ENCODE assay signal across 8 mouse cellular contexts in the genomic region with DNA sequence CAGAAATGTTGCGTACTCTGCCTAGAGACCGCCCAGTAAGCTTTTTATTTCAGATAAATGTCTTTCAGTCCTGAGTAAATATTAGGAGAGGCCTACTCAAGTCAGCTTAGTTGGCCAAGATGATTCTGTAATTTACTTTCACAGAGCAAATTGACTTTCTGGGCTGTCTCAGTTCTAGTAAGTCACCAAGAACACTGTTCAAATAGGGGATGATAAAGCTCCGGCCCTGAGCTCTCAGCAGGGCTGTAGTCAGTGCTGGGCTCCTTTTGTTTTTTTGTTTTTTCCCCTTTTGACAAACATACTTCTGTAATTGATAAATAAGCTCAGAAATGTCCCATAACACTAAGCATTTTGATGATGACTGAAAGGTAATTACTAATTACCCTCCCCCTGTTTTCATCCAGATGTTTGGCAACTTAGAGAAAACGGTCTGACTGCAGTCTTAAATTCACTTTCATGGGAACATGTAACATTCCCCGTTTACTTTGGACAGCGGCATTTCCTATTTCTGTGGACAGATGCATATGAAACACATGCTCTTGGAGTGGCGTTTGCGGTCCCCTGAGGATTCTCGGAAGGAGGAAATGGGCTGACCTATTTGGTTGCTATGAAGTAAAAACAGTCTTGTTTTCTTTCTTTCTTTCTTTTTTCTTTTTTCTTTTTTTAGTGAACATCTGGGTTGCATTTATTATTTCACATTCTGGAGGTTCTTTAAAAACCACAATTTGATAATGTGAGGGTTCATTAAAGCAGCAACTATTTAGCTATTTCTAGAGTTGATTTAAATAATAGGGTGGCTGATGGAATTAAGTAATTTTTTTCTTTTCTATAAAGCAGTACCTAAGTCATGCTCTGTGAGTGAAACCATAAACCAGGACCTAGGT. TPM values are rescaled to one million over a fixed set of nuclear protein-coding genes. Genes with fewer than 3 reads are reported as not detected.
DNase-seq lines count a peak whose midpoint lies in the region; ATAC-seq and TF ChIP-seq lines count a peak whose summit lies in the region.

No protein-coding gene starts in this region.

- intact Hi-C loops in gastrocnemius, adult 2 months (cut with DNase I), result no loop called here

- DNase-seq in forebrain, postnatal 0 days, result no peak
- DNase-seq in forebrain, embryonic 14.5 days (ENCODE audit: low spot score), result no peak
- peak; percentile 68 for DNase-seq in gastrocnemius, adult 2 months
- DNase-seq in lung, postnatal 36 days, result peak; percentile 71
- DNase-seq in cerebellum, adult 9-11 months, result no peak
- no peak for DNase-seq in adrenal gland, adult 18-20 months (ENCODE audit: low spot score in 2 of 2)
- no peak for DNase-seq in cerebellum, postnatal 10 days

- peak overlapping the region; percentile 23; the same call in 1 of the 2 replicates for H3K27ac ChIP-seq in forebrain, postnatal 0 days (ENCODE audit: low read depth, low read length)
- no peak overlapping the region for H3K27ac ChIP-seq in forebrain, embryonic 14.5 days (ENCODE audit: low read depth, low read length)
- H3K27ac ChIP-seq in gastrocnemius, adult 2 months, result peak overlapping the region; percentile 84
- peak overlapping the region; percentile 60; the same call in 1 of the 2 replicates for H3K27ac ChIP-seq in intestine, postnatal 0 days (ENCODE audit: low read depth, low read length)

- H3K36me3 ChIP-seq in forebrain, postnatal 0 days (ENCODE audit: insufficient read depth), result no peaks in the 10 kb centered on the region
- H3K36me3 ChIP-seq in forebrain, embryonic 14.5 days (ENCODE audit: control insufficient read depth, insufficient read depth, low read length), result no peaks in the 10 kb centered on the region
- H3K36me3 ChIP-seq in intestine, postnatal 0 days (ENCODE audit: control insufficient read depth, insufficient read depth), result 0 out of 2 replicates have a peak, but pooled peaks cover 3% of the 10 kb centered on the region

- H3K9ac ChIP-seq in forebrain, postnatal 0 days, result no peak overlapping the region
- no peak overlapping the region for H3K9ac ChIP-seq in forebrain, embryonic 14.5 days (ENCODE audit: low read length)
- H3K9ac ChIP-seq in intestine, postnatal 0 days (ENCODE audit: low read depth, low read length), result no peak overlapping the region

- no peak for TF ChIP-seq CTCF in forebrain, postnatal 0 days (IDR thresholded peaks at IDR 0.05; ENCODE audit: low read depth)
- no peak for TF ChIP-seq CTCF in gastrocnemius, adult 2 months (IDR thresholded peaks at IDR 0.05)
- no peak for TF ChIP-seq CTCF in intestine, postnatal 0 days (IDR thresholded peaks at IDR 0.05; ENCODE audit: low read depth)

- H3K4me2 ChIP-seq in forebrain, postnatal 0 days (ENCODE audit: low read depth), result no peak overlapping the region
- H3K4me2 ChIP-seq in forebrain, embryonic 14.5 days (ENCODE audit: low read length), result no peak overlapping the region
- H3K4me2 ChIP-seq in intestine, postnatal 0 days (replicated peaks; ENCODE audit: low read depth), result peak overlapping the region; percentile 30; the same call in 1 of the 2 replicates

- H3K4me1 ChIP-seq in forebrain, postnatal 0 days (ENCODE audit: insufficient read depth), result peaks cover 3% of the 10 kb centered on the region; the same call in 1 of the 2 replicates
- no peaks in the 10 kb centered on the region for H3K4me1 ChIP-seq in forebrain, embryonic 14.5 days (ENCODE audit: control insufficient read depth, insufficient read depth, low read length)
- peaks cover 6% of the 10 kb centered on the region for H3K4me1 ChIP-seq in intestine, postnatal 0 days (replicated peaks; ENCODE audit: control insufficient read depth, insufficient read depth, low read length)

- WGBS in forebrain, postnatal 0 days, result 70% methylated on average over 9 of the region's 9 CpGs
- 78% methylated on average over 9 of the region's 9 CpGs for WGBS in forebrain, embryonic 14.5 days
- WGBS in intestine, postnatal 0 days, result 26% methylated on average over 9 of the region's 9 CpGs

- ATAC-seq in forebrain, postnatal 0 days, result no peak
- no peak for ATAC-seq in forebrain, embryonic 14.5 days
- no peak for ATAC-seq in intestine, postnatal 0 days

- no peaks in the 10 kb centered on the region for H3K9me3 ChIP-seq in forebrain, postnatal 0 days (ENCODE audit: low read length)
- H3K9me3 ChIP-seq in forebrain, embryonic 14.5 days (replicated peaks; ENCODE audit: control insufficient read depth, low read length), result no peaks in the 10 kb centered on the region
- no peaks in the 10 kb centered on the region for H3K9me3 ChIP-seq in intestine, postnatal 0 days (ENCODE audit: control insufficient read depth)

- no peaks in the 10 kb centered on the region for H3K27me3 ChIP-seq in forebrain, postnatal 0 days (ENCODE audit: insufficient read depth, low read length)
- H3K27me3 ChIP-seq in forebrain, embryonic 14.5 days (replicated peaks; ENCODE audit: control insufficient read depth, insufficient read depth, low read length), result no peaks in the 10 kb centered on the region
- no peaks in the 10 kb centered on the region for H3K27me3 ChIP-seq in intestine, postnatal 0 days (replicated peaks; ENCODE audit: control insufficient read depth, insufficient read depth, low read length)

- no peak overlapping the region for H3K4me3 ChIP-seq in forebrain, postnatal 0 days (ENCODE audit: low read depth, low read length)
- H3K4me3 ChIP-seq in forebrain, embryonic 14.5 days (ENCODE audit: low read depth, low read length), result no peak overlapping the region
- peak overlapping the region; percentile 49 for H3K4me3 ChIP-seq in gastrocnemius, adult 2 months
- no peak overlapping the region for H3K4me3 ChIP-seq in intestine, postnatal 0 days (ENCODE audit: low read depth, low read length)

RNA-seq across cellular contexts. Expression of a gene that starts 10.7 kb away (rescaled TPM):
- 63.4 and 72.4 TPM in 2 replicates for total RNA-seq in forebrain, postnatal 0 days (2014; rRNA removed)
- polyA plus RNA-seq in forebrain, postnatal 0 days (2015; fragmentation: Nextera tagmentation; extraction: Ambion mirVana), result 42.5 and 44.3 TPM in 2 replicates
- polyA plus RNA-seq in forebrain, embryonic 14.5 days (2014; fragmentation: Nextera tagmentation; extraction: Ambion mirVana), result 26.1 and 34.1 TPM in 2 replicates
- 10 to 100 TPM; 10.7 to 15.8 TPM for total RNA-seq in gastrocnemius, adult 2 months (2021)
- polyA plus RNA-seq in intestine, postnatal 0 days (2015; fragmentation: Nextera tagmentation; extraction: Ambion mirVana), result 21.1 and 22.6 TPM in 2 replicates
- 100 to 1,000 TPM in 1 of 2 experiments, 10 to 100 TPM in 1; 81.9 to 153 TPM for total RNA-seq in adrenal gland, adult 18-20 months (2021)

Comparison
In these comparisons a context has a peak if more than half of its experiments do, and no peak if none do; other contexts are left out.
1. DNase-seq: peak in gastrocnemius, adult 2 months (single experiment) and lung, postnatal 36 days (single experiment); none in forebrain, postnatal 0 days (single experiment), forebrain, embryonic 14.5 days (single experiment), cerebellum, adult 9-11 months (single experiment), adrenal gland, adult 18-20 months (0 of 2) and cerebellum, postnatal 10 days (0 of 2).